Mouse (Mus musculus): Measurements from ENCODE around the gene Orai2. TPM values are rescaled to one million over a fixed set of nuclear protein-coding genes. Genes with fewer than 3 reads are reported as not detected.
"Not testable (repeated sequence)": the region's sequence is repeated elsewhere in the genome, so short reads cannot be mapped to it uniquely, and the experiment has no call there.

Gene Orai2
- total and polyA plus RNA-seq, 3 experiments = 2.5 to 9.7 (median 4.0) TPM

GRCm38 (mm10) chr5:136137658-136138274 lies 32.7 kb downstream of the Orai2 start:
- peak; percentile 38 for DNase-seq

- DNase-seq = peak; percentile 17
Measured at GRCm38 (mm10) chr5:136136292-136136990, 34.1 kb downstream of the Orai2 start.

GRCm38 (mm10) chr5:136135571-136136291 lies 34.8 kb downstream of the Orai2 start, which contains the start of the genes Lrwd1 and Alkbh4:
Gene Lrwd1, minus strand, starts transcription at chr5:136136074.
Gene Alkbh4, plus strand, starts transcription at chr5:136136146.
- peak; percentile 96 for DNase-seq

GRCm38 (mm10) chr5:136122165-136122564 lies 48.3 kb downstream of the Orai2 start:
- no peak for DNase-seq

- DNase-seq = no peak
Measured at GRCm38 (mm10) chr5:136116784-136117112, 53.8 kb downstream of the Orai2 start.

- DNase-seq = peak; percentile 97
Measured at GRCm38 (mm10) chr5:136115891-136116783, 54.4 kb downstream of the Orai2 start, which contains the start of gene Polr2j. Gene Polr2j, plus strand, starts transcription at chr5:136116631.

- not testable (repeated sequence) for DNase-seq
Measured at GRCm38 (mm10) chr5:136113546-136113945, 57.0 kb downstream of the Orai2 start.

- peak; percentile 49 for DNase-seq
Measured at GRCm38 (mm10) chr5:136109042-136109441, 61.5 kb downstream of the Orai2 start.

GRCm38 (mm10) chr5:136108486-136108885 lies 62.0 kb downstream of the Orai2 start:
- no peak for DNase-seq

- DNase-seq = no peak
Measured at GRCm38 (mm10) chr5:136104511-136104910, 66.0 kb downstream of the Orai2 start.

- DNase-seq = peak; percentile 72
Measured at GRCm38 (mm10) chr5:136102099-136102820, 68.3 kb downstream of the Orai2 start.

GRCm38 (mm10) chr5:136098536-136098935 lies 72.0 kb downstream of the Orai2 start:
- DNase-seq = no peak

Small RNA genes lying within 50 kb of the gene (microRNA-seq; reads per million reads assigned to microRNA genes)
- gene Mir7035 = 3.7 reads per million in 2 experiments

Other genes starting within 250 kb of the Orai2 start
- gene Ywhag, start 236.1 kb downstream of the Orai2 start, total RNA-seq (2021) = 100 to 1,000 TPM; 563 to 611 TPM
- gene Ywhag, start 236.1 kb downstream of the Orai2 start, polyA plus RNA-seq (2012; rRNA removed) = 227 and 268 TPM in 2 replicates
- 1 to 10 TPM; 2.8 to 3.1 TPM for gene Ssc4d, start 196.2 kb downstream of the Orai2 start, total RNA-seq (2021)
- gene Ssc4d, start 196.2 kb downstream of the Orai2 start, polyA plus RNA-seq (2012; rRNA removed) = 4.3 and 11.1 TPM in 2 replicates
- gene Zp3, start 190.6 kb downstream of the Orai2 start, total RNA-seq (2021) = not detected
- gene Zp3, start 190.6 kb downstream of the Orai2 start, polyA plus RNA-seq (2012; rRNA removed) = not detected in 2 replicates
- gene Dtx2, start 175.9 kb downstream of the Orai2 start, total RNA-seq (2021) = 10 to 100 TPM; 13.6 to 19.0 TPM
- 30.1 and 34.3 TPM in 2 replicates for gene Dtx2, start 175.9 kb downstream of the Orai2 start, polyA plus RNA-seq (2012; rRNA removed)
- gene Upk3b, start 132.2 kb downstream of the Orai2 start, total RNA-seq (2021) = 10 to 100 TPM in 1 of 2 experiments, 1 to 10 TPM in 1; 8.8 to 10.8 TPM
- gene Upk3b, start 132.2 kb downstream of the Orai2 start, polyA plus RNA-seq (2012; rRNA removed) = 8.5 and 8.9 TPM in 2 replicates
- gene Upk3bl, start 116.2 kb downstream of the Orai2 start, total RNA-seq (2021) = under 1 TPM in 1 of 2 experiments, not detected in 1; 0.35 TPM
- gene Upk3bl, start 116.2 kb downstream of the Orai2 start, polyA plus RNA-seq (2012; rRNA removed) = 0.30 TPM in 1 of 2 replicates, not detected in the other
- gene Rasa4, start 86.8 kb downstream of the Orai2 start, total RNA-seq (2021) = 10 to 100 TPM; 10.5 to 14.7 TPM
- gene Rasa4, start 86.8 kb downstream of the Orai2 start, polyA plus RNA-seq (2012; rRNA removed) = 29.5 and 34.4 TPM in 2 replicates
- 10 to 100 TPM; 88.6 to 94.3 TPM for gene Polr2j, start 54.1 kb downstream of the Orai2 start, total RNA-seq (2021)
- gene Polr2j, start 54.1 kb downstream of the Orai2 start, polyA plus RNA-seq (2012; rRNA removed) = 22.3 and 34.0 TPM in 2 replicates
- gene Lrwd1, start 34.6 kb downstream of the Orai2 start, total RNA-seq (2021) = 10 to 100 TPM in 1 of 2 experiments, 1 to 10 TPM in 1; 8.0 to 11.9 TPM
- gene Lrwd1, start 34.6 kb downstream of the Orai2 start, polyA plus RNA-seq (2012; rRNA removed) = 24.8 and 26.6 TPM in 2 replicates
- 1 to 10 TPM; 7.8 to 8.9 TPM for gene Alkbh4, start 34.6 kb downstream of the Orai2 start, total RNA-seq (2021)
- 16.3 and 20.6 TPM in 2 replicates for gene Alkbh4, start 34.6 kb downstream of the Orai2 start, polyA plus RNA-seq (2012; rRNA removed)
- 10 to 100 TPM; 33.7 to 34.5 TPM for gene Prkrip1, start 28.2 kb upstream of the Orai2 start, total RNA-seq (2021)
- 2.5 and 4.3 TPM in 2 replicates for gene Prkrip1, start 28.2 kb upstream of the Orai2 start, polyA plus RNA-seq (2012; rRNA removed)
- 10 to 100 TPM; 27.0 to 30.0 TPM for gene Sh2b2, start 75.8 kb upstream of the Orai2 start, total RNA-seq (2021)
- gene Sh2b2, start 75.8 kb upstream of the Orai2 start, polyA plus RNA-seq (2012; rRNA removed) = 57.6 and 89.9 TPM in 2 replicates

All from adrenal gland, adult 2 months (tissue).